Mouse (Mus musculus): ENCODE data around the gene Hapln3. TPM values are rescaled to one million over a fixed set of nuclear protein-coding genes. Genes with fewer than 3 reads are reported as not detected.

Gene Hapln3
- total and polyA plus RNA-seq, 3 experiments, result not detected

Other genes starting within 250 kb of the Hapln3 start
- gene Aen, start 235.2 kb downstream of the Hapln3 start, total RNA-seq (2012; rRNA removed), result 72.5 and 95.9 TPM in 2 replicates
- gene Aen, start 235.2 kb downstream of the Hapln3 start, polyA plus RNA-seq (2012; ENCODE audit: insufficient read depth in 1 of 2, insufficient read length in 2 of 2, low read depth in 1 of 2, low replicate concordance in 2 of 2, missing spikeins in 1 of 2), result 10 to 100 TPM in 1 of 2 experiments, not detected in 1; 97.7 TPM
- 63.1 and 70.3 TPM in 2 replicates for gene Isg20, start 217.6 kb downstream of the Hapln3 start, total RNA-seq (2012; rRNA removed)
- 100 to 1,000 TPM; 105 to 240 TPM for gene Isg20, start 217.6 kb downstream of the Hapln3 start, polyA plus RNA-seq (2012; ENCODE audit: insufficient read depth in 1 of 2, insufficient read length in 2 of 2, low read depth in 1 of 2, low replicate concordance in 2 of 2, missing spikeins in 1 of 2)
- not detected in 2 replicates for gene Acan, start 77.5 kb downstream of the Hapln3 start, total RNA-seq (2012; rRNA removed)
- gene Acan, start 77.5 kb downstream of the Hapln3 start, polyA plus RNA-seq (2012; ENCODE audit: insufficient read depth in 1 of 2, insufficient read length in 2 of 2, low read depth in 1 of 2, low replicate concordance in 2 of 2, missing spikeins in 1 of 2), result not detected
- 4.7 and 4.9 TPM in 2 replicates for gene Mfge8, start 18.0 kb upstream of the Hapln3 start, total RNA-seq (2012; rRNA removed)
- 1 to 10 TPM in 1 of 2 experiments, not detected in 1; 9.5 TPM for gene Mfge8, start 18.0 kb upstream of the Hapln3 start, polyA plus RNA-seq (2012; ENCODE audit: insufficient read depth in 1 of 2, insufficient read length in 2 of 2, low read depth in 1 of 2, low replicate concordance in 2 of 2, missing spikeins in 1 of 2)
- gene Abhd2, start 142.2 kb upstream of the Hapln3 start, total RNA-seq (2012; rRNA removed), result 13.6 and 13.7 TPM in 2 replicates
- 10 to 100 TPM in 1 of 2 experiments, not detected in 1; 32.0 TPM for gene Abhd2, start 142.2 kb upstream of the Hapln3 start, polyA plus RNA-seq (2012; ENCODE audit: insufficient read depth in 1 of 2, insufficient read length in 2 of 2, low read depth in 1 of 2, low replicate concordance in 2 of 2, missing spikeins in 1 of 2)